8 mouse cellular contexts compared by ENCODE assay signal in the genomic region with DNA sequence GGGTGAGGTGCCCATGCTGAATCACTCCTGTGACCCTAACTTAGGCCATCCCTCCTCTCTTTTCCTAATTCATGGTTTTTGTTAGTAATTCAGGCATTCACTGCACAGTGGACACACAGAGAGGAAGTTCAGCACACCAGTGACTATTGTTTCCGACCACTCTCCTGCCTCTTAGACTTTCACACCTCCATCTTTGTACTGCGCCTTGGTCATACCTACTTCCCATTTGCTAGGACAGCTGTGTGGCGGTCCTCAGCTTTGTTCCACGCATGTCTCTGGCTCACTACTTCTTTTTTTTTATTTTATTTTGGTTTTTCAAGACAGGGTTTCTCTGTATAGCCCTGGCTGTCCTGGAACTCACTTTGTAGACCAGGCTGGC. TPM values are rescaled to one million over a fixed set of nuclear protein-coding genes. Genes with fewer than 3 reads are reported as not detected.
DNase-seq lines count a peak whose midpoint lies in the region; ATAC-seq and TF ChIP-seq lines count a peak whose summit lies in the region.

No protein-coding gene starts in this region.

- no peaks in the 10 kb centered on the region for H3K36me3 ChIP-seq in forebrain, embryonic 12.5 days (replicated peaks)
- H3K36me3 ChIP-seq in forebrain, embryonic 15.5 days, result no peaks in the 10 kb centered on the region
- H3K36me3 ChIP-seq in midbrain, embryonic 10.5 days, result no peaks in the 10 kb centered on the region
- no peaks in the 10 kb centered on the region for H3K36me3 ChIP-seq in midbrain, embryonic 15.5 days (replicated peaks)
- H3K36me3 ChIP-seq in limb, embryonic 14.5 days (ENCODE audit: control insufficient read depth, insufficient read depth, low read length), result no peaks in the 10 kb centered on the region
- H3K36me3 ChIP-seq in stomach, embryonic 15.5 days, result no peaks in the 10 kb centered on the region

- no peak for DNase-seq in midbrain, embryonic 10.5 days (ENCODE audit: low spot score)
- no peak for DNase-seq in limb, embryonic 14.5 days (ENCODE audit: low spot score)
- DNase-seq in embryo, embryonic 10.5 days (ENCODE audit: low spot score), result no peak
- no peak for DNase-seq in cerebellum, adult 8-10 months

- TF ChIP-seq POLR2A in limb, embryonic 14.5 days (IDR thresholded peaks at IDR 0.05; ENCODE audit: borderline replicate concordance, extremely low read depth, insufficient read depth, insufficient read length), result no peak

- no peaks in the 10 kb centered on the region for H3K27me3 ChIP-seq in forebrain, embryonic 12.5 days
- no peaks in the 10 kb centered on the region for H3K27me3 ChIP-seq in forebrain, embryonic 15.5 days
- no peaks in the 10 kb centered on the region; the same call in 1 of the 2 replicates for H3K27me3 ChIP-seq in midbrain, embryonic 10.5 days (ENCODE audit: low read depth, poor library complexity, severe bottlenecking)
- H3K27me3 ChIP-seq in midbrain, embryonic 15.5 days (replicated peaks), result no peaks in the 10 kb centered on the region
- no peaks in the 10 kb centered on the region for H3K27me3 ChIP-seq in limb, embryonic 14.5 days (ENCODE audit: control insufficient read depth, insufficient read depth, low read length)
- no peaks in the 10 kb centered on the region for H3K27me3 ChIP-seq in stomach, embryonic 15.5 days (replicated peaks)

- WGBS in forebrain, embryonic 12.5 days, result 86% methylated on average over 4 of the region's 4 CpGs
- WGBS in forebrain, embryonic 15.5 days, result 86% methylated on average over 4 of the region's 4 CpGs
- 85% methylated on average over 4 of the region's 4 CpGs for WGBS in midbrain, embryonic 10.5 days
- 83% methylated on average over 4 of the region's 4 CpGs for WGBS in midbrain, embryonic 15.5 days
- 73% methylated on average over 4 of the region's 4 CpGs for WGBS in limb, embryonic 14.5 days
- 66% methylated on average over 4 of the region's 4 CpGs for WGBS in stomach, embryonic 15.5 days

- H3K9me3 ChIP-seq in forebrain, embryonic 12.5 days, result no peaks in the 10 kb centered on the region
- H3K9me3 ChIP-seq in forebrain, embryonic 15.5 days, result no peaks in the 10 kb centered on the region
- H3K9me3 ChIP-seq in midbrain, embryonic 10.5 days (replicated peaks), result no peaks in the 10 kb centered on the region
- H3K9me3 ChIP-seq in midbrain, embryonic 15.5 days, result no peaks in the 10 kb centered on the region
- H3K9me3 ChIP-seq in limb, embryonic 14.5 days (ENCODE audit: control insufficient read depth, low read length), result no peaks in the 10 kb centered on the region
- no peaks in the 10 kb centered on the region for H3K9me3 ChIP-seq in stomach, embryonic 15.5 days

- no peak overlapping the region for H3K27ac ChIP-seq in forebrain, embryonic 12.5 days
- no peak overlapping the region for H3K27ac ChIP-seq in forebrain, embryonic 15.5 days (replicated peaks)
- H3K27ac ChIP-seq in midbrain, embryonic 10.5 days (replicated peaks), result peak overlapping the region; percentile 81
- H3K27ac ChIP-seq in midbrain, embryonic 15.5 days, result no peak overlapping the region
- 0 out of 2 replicates have a peak overlapping the region, but pooled peaks have one; percentile 4 for H3K27ac ChIP-seq in limb, embryonic 14.5 days (replicated peaks; ENCODE audit: low read depth, low read length)
- peak overlapping the region; percentile 83 for H3K27ac ChIP-seq in stomach, embryonic 15.5 days

- no peak overlapping the region for H3K4me3 ChIP-seq in forebrain, embryonic 12.5 days (replicated peaks)
- no peak overlapping the region for H3K4me3 ChIP-seq in forebrain, embryonic 15.5 days
- peak overlapping the region; percentile 30 for H3K4me3 ChIP-seq in midbrain, embryonic 10.5 days
- H3K4me3 ChIP-seq in midbrain, embryonic 15.5 days, result no peak overlapping the region
- no peak overlapping the region for H3K4me3 ChIP-seq in limb, embryonic 14.5 days (replicated peaks; ENCODE audit: low read length)
- H3K4me3 ChIP-seq in stomach, embryonic 15.5 days (replicated peaks), result peak overlapping the region; percentile 12

- ATAC-seq in forebrain, embryonic 12.5 days (ENCODE audit: low FRiP score), result no peak
- no peak for ATAC-seq in forebrain, embryonic 15.5 days (replicated peaks)
- ATAC-seq in midbrain, embryonic 15.5 days (replicated peaks), result no peak
- ATAC-seq in limb, embryonic 14.5 days (ENCODE audit: low FRiP score, low read depth), result no peak
- no peak for ATAC-seq in stomach, embryonic 15.5 days (ENCODE audit: insufficient read depth, low FRiP score, low read depth)

- no peak overlapping the region for H3K9ac ChIP-seq in forebrain, embryonic 12.5 days
- H3K9ac ChIP-seq in forebrain, embryonic 15.5 days (replicated peaks), result no peak overlapping the region
- H3K9ac ChIP-seq in midbrain, embryonic 15.5 days, result no peak overlapping the region
- no peak overlapping the region; the same call in 1 of the 2 replicates for H3K9ac ChIP-seq in limb, embryonic 14.5 days (ENCODE audit: low read depth, low read length, severe bottlenecking)
- H3K9ac ChIP-seq in stomach, embryonic 15.5 days, result no peak overlapping the region

- peak overlapping the region; percentile 19; the same call in 1 of the 2 replicates for H3K4me2 ChIP-seq in forebrain, embryonic 12.5 days
- no peak overlapping the region for H3K4me2 ChIP-seq in forebrain, embryonic 15.5 days (replicated peaks)
- no peak overlapping the region for H3K4me2 ChIP-seq in midbrain, embryonic 15.5 days
- peak overlapping the region; percentile 32; the same call in 1 of the 2 replicates for H3K4me2 ChIP-seq in limb, embryonic 14.5 days (replicated peaks; ENCODE audit: low read depth, low read length, severe bottlenecking)
- H3K4me2 ChIP-seq in stomach, embryonic 15.5 days, result peak overlapping the region; percentile 41

- peaks cover 16% of the 10 kb centered on the region for H3K4me1 ChIP-seq in forebrain, embryonic 12.5 days
- H3K4me1 ChIP-seq in forebrain, embryonic 15.5 days, result peaks cover 2% of the 10 kb centered on the region
- peaks cover 25% of the 10 kb centered on the region for H3K4me1 ChIP-seq in midbrain, embryonic 10.5 days
- H3K4me1 ChIP-seq in midbrain, embryonic 15.5 days, result peaks cover 12% of the 10 kb centered on the region
- peaks cover 16% of the 10 kb centered on the region for H3K4me1 ChIP-seq in limb, embryonic 14.5 days (ENCODE audit: control insufficient read depth, insufficient read depth, low read length)
- peaks cover 22% of the 10 kb centered on the region for H3K4me1 ChIP-seq in stomach, embryonic 15.5 days

RNA-seq across cellular contexts. Expression of a gene that starts 5.8 kb away (rescaled TPM):
- polyA plus RNA-seq in forebrain, embryonic 12.5 days (2016; fragmentation: Nextera tagmentation; extraction: Ambion mirVana), result 0.94 and 0.96 TPM in 2 replicates
- 0.78 and 1.3 TPM in 2 replicates for polyA plus RNA-seq in forebrain, embryonic 15.5 days (2015; fragmentation: Nextera tagmentation; extraction: Ambion mirVana)
- 0.54 and 0.76 TPM in 2 replicates for polyA plus RNA-seq in midbrain, embryonic 10.5 days (2016; fragmentation: Nextera tagmentation; extraction: Ambion mirVana)
- polyA plus RNA-seq in midbrain, embryonic 15.5 days (2015; fragmentation: Nextera tagmentation; extraction: Ambion mirVana), result 1.1 and 1.4 TPM in 2 replicates
- polyA plus RNA-seq in limb, embryonic 14.5 days (2012; rRNA removed), result 21.9 and 22.0 TPM in 2 replicates
- polyA plus RNA-seq in limb, embryonic 14.5 days (2014; fragmentation: Nextera tagmentation; extraction: Ambion mirVana), result 1.9 TPM in 2 replicates
- 0.81 and 0.99 TPM in 2 replicates for polyA plus RNA-seq in stomach, embryonic 15.5 days (2015; fragmentation: Nextera tagmentation; extraction: Ambion mirVana)

RNA-seq across cellular contexts. Expression of a gene that starts 28.6 kb away (rescaled TPM):
- 0.92 and 1.2 TPM in 2 replicates for polyA plus RNA-seq in forebrain, embryonic 12.5 days (2016; fragmentation: Nextera tagmentation; extraction: Ambion mirVana)
- polyA plus RNA-seq in forebrain, embryonic 15.5 days (2015; fragmentation: Nextera tagmentation; extraction: Ambion mirVana), result 0.41 and 0.59 TPM in 2 replicates
- not detected in 2 replicates for polyA plus RNA-seq in midbrain, embryonic 10.5 days (2016; fragmentation: Nextera tagmentation; extraction: Ambion mirVana)
- polyA plus RNA-seq in midbrain, embryonic 15.5 days (2015; fragmentation: Nextera tagmentation; extraction: Ambion mirVana), result 0.94 and 1.4 TPM in 2 replicates
- 0.11 and 0.13 TPM in 2 replicates for polyA plus RNA-seq in limb, embryonic 14.5 days (2012; rRNA removed)
- polyA plus RNA-seq in limb, embryonic 14.5 days (2014; fragmentation: Nextera tagmentation; extraction: Ambion mirVana), result not detected in 2 replicates
- polyA plus RNA-seq in stomach, embryonic 15.5 days (2015; fragmentation: Nextera tagmentation; extraction: Ambion mirVana), result 57.1 and 57.5 TPM in 2 replicates

RNA-seq across cellular contexts. Expression of a gene that starts 49.5 kb away (rescaled TPM):
- 230 and 237 TPM in 2 replicates for polyA plus RNA-seq in forebrain, embryonic 12.5 days (2016; fragmentation: Nextera tagmentation; extraction: Ambion mirVana)
- polyA plus RNA-seq in forebrain, embryonic 15.5 days (2015; fragmentation: Nextera tagmentation; extraction: Ambion mirVana), result 239 and 245 TPM in 2 replicates
- polyA plus RNA-seq in midbrain, embryonic 10.5 days (2016; fragmentation: Nextera tagmentation; extraction: Ambion mirVana), result 281 and 284 TPM in 2 replicates
- polyA plus RNA-seq in midbrain, embryonic 15.5 days (2015; fragmentation: Nextera tagmentation; extraction: Ambion mirVana), result 192 and 206 TPM in 2 replicates
- 314 and 328 TPM in 2 replicates for polyA plus RNA-seq in limb, embryonic 14.5 days (2012; rRNA removed)
- polyA plus RNA-seq in limb, embryonic 14.5 days (2014; fragmentation: Nextera tagmentation; extraction: Ambion mirVana), result 318 and 326 TPM in 2 replicates
- polyA plus RNA-seq in stomach, embryonic 15.5 days (2015; fragmentation: Nextera tagmentation; extraction: Ambion mirVana), result 234 and 251 TPM in 2 replicates

RNA-seq across cellular contexts. Expression of a gene that starts 52.8 kb away (rescaled TPM):
- polyA plus RNA-seq in forebrain, embryonic 12.5 days (2016; fragmentation: Nextera tagmentation; extraction: Ambion mirVana), result 0.63 and 1.6 TPM in 2 replicates
- 1.3 and 1.5 TPM in 2 replicates for polyA plus RNA-seq in forebrain, embryonic 15.5 days (2015; fragmentation: Nextera tagmentation; extraction: Ambion mirVana)
- polyA plus RNA-seq in midbrain, embryonic 10.5 days (2016; fragmentation: Nextera tagmentation; extraction: Ambion mirVana), result 2.6 and 3.0 TPM in 2 replicates
- polyA plus RNA-seq in midbrain, embryonic 15.5 days (2015; fragmentation: Nextera tagmentation; extraction: Ambion mirVana), result 3.0 and 4.3 TPM in 2 replicates
- polyA plus RNA-seq in limb, embryonic 14.5 days (2012; rRNA removed), result 9.0 and 9.1 TPM in 2 replicates
- 2.3 and 3.3 TPM in 2 replicates for polyA plus RNA-seq in limb, embryonic 14.5 days (2014; fragmentation: Nextera tagmentation; extraction: Ambion mirVana)
- 8.0 and 10.0 TPM in 2 replicates for polyA plus RNA-seq in stomach, embryonic 15.5 days (2015; fragmentation: Nextera tagmentation; extraction: Ambion mirVana)

Comparison
In these comparisons a context has a peak if more than half of its experiments do, and no peak if none do; other contexts are left out.
1. H3K27ac ChIP-seq: peak in midbrain, embryonic 10.5 days (single experiment), limb, embryonic 14.5 days (single experiment) and stomach, embryonic 15.5 days (single experiment); none in forebrain, embryonic 12.5 days (single experiment), forebrain, embryonic 15.5 days (single experiment) and midbrain, embryonic 15.5 days (single experiment).
2. H3K4me2 ChIP-seq: peak in forebrain, embryonic 12.5 days (single experiment), limb, embryonic 14.5 days (single experiment) and stomach, embryonic 15.5 days (single experiment); none in forebrain, embryonic 15.5 days (single experiment) and midbrain, embryonic 15.5 days (single experiment).
3. H3K4me3 ChIP-seq: peak in midbrain, embryonic 10.5 days (single experiment) and stomach, embryonic 15.5 days (single experiment); none in forebrain, embryonic 12.5 days (single experiment), forebrain, embryonic 15.5 days (single experiment), midbrain, embryonic 15.5 days (single experiment) and limb, embryonic 14.5 days (single experiment).
4. RNA of a gene that starts 28.6 kb away (polyA plus RNA-seq): 57.1 to 57.5 TPM in stomach, embryonic 15.5 days; 0.92 to 1.2 TPM in forebrain, embryonic 12.5 days, 0.94 to 1.4 TPM in midbrain, embryonic 15.5 days, 0.41 to 0.59 TPM in forebrain, embryonic 15.5 days, 0.11 to 0.13 TPM in limb, embryonic 14.5 days and not detected in midbrain, embryonic 10.5 days; every median in the first group is over 10 times any median in the second.